Mouse (Mus musculus) forebrain, embryonic 11.5 days (tissue): ENCODE data around the gene Scg3. TPM values are rescaled to one million over a fixed set of nuclear protein-coding genes. Genes with fewer than 3 reads are reported as not detected.
"Not testable (repeated sequence)": the region's sequence is repeated elsewhere in the genome, so short reads cannot be mapped to it uniquely, and the experiment has no call there.

Experiments
- ATAC-seq: fragments of 200-750 bp; cut with Nextera tagmentation; replicated peaks from 2 replicates; pipeline ENCODE4 v1.8.0; 2017; ENCODE audit warnings: moderate TSS enrichment; ENCODE audit not compliant: low FRiP score
- DNase-seq: peaks from one replicate; pipeline ENCODE4 v3.0.0-alpha.2; 2017; ENCODE audit warnings: low spot score
- H3K27ac ChIP-seq: fragments of 300-500 bp; sonication (generic); 2 replicates; pipeline ENCODE4 v1.5.1; 2014; ENCODE audit warnings: low read depth, low read length
- H3K27me3 ChIP-seq: fragments of 300-500 bp; sonication (generic); 2 replicates; pipeline ENCODE4 v1.6.1; 2014; ENCODE audit warnings: mild to moderate bottlenecking, low read length, mixed read lengths; ENCODE audit not compliant: control insufficient read depth, insufficient read depth
- H3K36me3 ChIP-seq: fragments of 300-500 bp; sonication (generic); 2 replicates; pipeline ENCODE4 v1.6.1; 2014; ENCODE audit warnings: mild to moderate bottlenecking, low read length, moderate library complexity, mixed read lengths; ENCODE audit not compliant: control insufficient read depth, insufficient read depth
- H3K4me1 ChIP-seq: fragments of 300-500 bp; sonication (generic); replicated peaks from 2 replicates; pipeline ENCODE4 v1.6.1; 2014; ENCODE audit warnings: low read length, mixed read lengths; ENCODE audit not compliant: control insufficient read depth, insufficient read depth
- H3K4me2 ChIP-seq: fragments of 300-500 bp; sonication (generic); 2 replicates; pipeline ENCODE4 v1.6.1; 2014; ENCODE audit warnings: low read depth, mild to moderate bottlenecking, low read length, moderate library complexity, mixed read lengths; ENCODE audit not compliant: severe bottlenecking
- H3K4me3 ChIP-seq: fragments of 300-500 bp; sonication (generic); 2 replicates; pipeline ENCODE4 v1.5.1; 2014; ENCODE audit warnings: low read depth, low read length
- H3K9ac ChIP-seq: fragments of 300-500 bp; sonication (generic); 2 replicates; pipeline ENCODE4 v1.6.1; 2014; ENCODE audit warnings: low read length
- H3K9me3 ChIP-seq: fragments of 300-500 bp; sonication (generic); 2 replicates; pipeline ENCODE4 v1.6.1; 2016; ENCODE audit warnings: low read length, mixed read lengths; ENCODE audit not compliant: control insufficient read depth
- WGBS: fragments of 180-500 bp; shearing (Covaris S2); extraction: QIAGEN DNeasy Blood & Tissue Kit; methylation state at CpG from one replicate; pipeline ENCODE4 v1.1.7; 2014; 5-methylcytosine and 5-hydroxymethylcytosine counted together
- polyA plus RNA-seq: library from polyadenylated mRNA; unstranded; fragments of >200 nt; fragmentation: Nextera tagmentation; extraction: Ambion mirVana; gene quantifications from 2 replicates; pipeline ENCODE4 v1.2.1, GENCODE M21; 2014

Gene Scg3
- polyA plus RNA-seq, 1 experiment from 2014 or later: 41.4 TPM

DNA sequence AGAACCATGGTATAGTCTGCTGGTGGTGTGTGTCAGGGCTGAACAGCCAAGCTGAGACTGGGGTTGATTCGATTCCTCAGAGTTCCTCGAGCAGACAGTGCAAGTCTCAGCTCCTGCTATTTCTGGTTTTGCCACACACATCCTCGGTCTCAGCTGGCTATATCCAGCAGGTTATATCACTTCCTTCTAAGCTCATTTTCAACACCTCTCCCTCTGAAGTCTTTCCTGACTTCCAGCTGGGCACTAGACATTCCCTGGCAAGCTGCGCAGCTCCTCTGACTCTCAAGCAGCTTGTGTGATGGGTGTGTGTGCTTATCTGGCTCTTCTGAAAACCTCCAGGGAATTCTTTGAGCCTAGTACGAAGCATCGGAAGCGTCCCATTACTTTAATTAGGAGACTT is 7.6 kb downstream of the Scg3 start:
- H3K27ac ChIP-seq: no peak overlapping the region
- ATAC-seq (no peak), DNase-seq (no peak)
- no peaks in the 10 kb centered on the region for H3K27me3 ChIP-seq
- no peak overlapping the region for H3K4me2 ChIP-seq
- no peaks in the 10 kb centered on the region for H3K4me1 ChIP-seq
- no peak overlapping the region for H3K4me3 ChIP-seq
- no peaks in the 10 kb centered on the region; the same call in 1 of the 2 replicates for H3K36me3 ChIP-seq
- no peak overlapping the region for H3K9ac ChIP-seq
- H3K9me3 ChIP-seq: no peaks in the 10 kb centered on the region
- WGBS: 85% methylated on average over 7 of the region's 7 CpGs

DNA sequence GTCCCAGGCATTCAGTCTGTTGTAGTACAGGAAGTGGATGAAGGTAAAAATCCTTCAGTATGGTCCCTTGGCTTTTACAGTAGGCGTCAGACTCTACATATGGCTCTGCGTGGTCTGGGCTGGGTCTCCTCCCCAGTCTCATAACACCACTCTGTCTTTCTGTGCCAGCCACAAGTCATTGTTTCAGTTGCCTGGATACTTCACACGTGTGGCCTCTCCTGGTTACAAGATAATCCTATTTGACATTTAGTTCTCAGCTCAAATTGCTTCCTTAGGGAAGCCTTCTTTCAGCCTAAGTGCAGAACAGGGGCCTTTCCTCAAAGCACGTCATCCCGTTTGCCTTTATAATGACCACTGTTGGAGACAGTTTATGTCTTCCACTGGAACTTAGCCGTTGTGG is 11.1 kb downstream of the Scg3 start:
- Histone ChIP-seq H3K27me3 (no peaks in the 10 kb centered on the region), H3K9ac (no peak overlapping the region), H3K4me1 (no peaks in the 10 kb centered on the region), H3K27ac (no peak overlapping the region), H3K4me2 (no peak overlapping the region), H3K9me3 (no peaks in the 10 kb centered on the region), H3K36me3 (no peaks in the 10 kb centered on the region; the same call in 1 of the 2 replicates), H3K4me3 (no peak overlapping the region)
- DNase-seq: no peak
- WGBS: 67% methylated on average over 6 of the region's 6 CpGs
- ATAC-seq: no peak

DNA sequence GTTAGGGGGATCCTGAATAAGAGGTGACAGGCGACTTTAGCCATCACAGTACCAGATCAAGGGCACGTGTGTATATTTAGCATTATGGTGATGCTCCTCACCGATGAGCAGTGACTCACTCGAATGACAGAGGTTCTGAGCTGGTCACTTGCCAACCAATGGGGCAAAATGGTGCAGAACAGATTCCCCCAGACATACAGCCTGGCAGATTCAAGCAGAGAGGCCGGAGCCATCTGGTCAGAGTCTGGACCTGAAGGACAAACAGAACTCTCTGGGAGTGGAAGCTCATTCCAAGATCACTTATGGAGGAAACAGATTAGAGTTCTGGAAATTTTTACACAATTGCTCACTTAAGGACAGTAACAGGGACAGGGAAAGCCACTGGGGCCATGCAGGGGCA is 17.2 kb downstream of the Scg3 start:
- DNase-seq (no peak), ATAC-seq (no peak)
- Histone ChIP-seq H3K27ac (no peak overlapping the region), H3K4me1 (no peaks in the 10 kb centered on the region), H3K9ac (no peak overlapping the region), H3K36me3 (no peaks in the 10 kb centered on the region), H3K4me2 (no peak overlapping the region), H3K27me3 (no peaks in the 10 kb centered on the region), H3K4me3 (no peak overlapping the region), H3K9me3 (no peaks in the 10 kb centered on the region)
- WGBS: 77% methylated on average over 5 of the region's 5 CpGs

DNA sequence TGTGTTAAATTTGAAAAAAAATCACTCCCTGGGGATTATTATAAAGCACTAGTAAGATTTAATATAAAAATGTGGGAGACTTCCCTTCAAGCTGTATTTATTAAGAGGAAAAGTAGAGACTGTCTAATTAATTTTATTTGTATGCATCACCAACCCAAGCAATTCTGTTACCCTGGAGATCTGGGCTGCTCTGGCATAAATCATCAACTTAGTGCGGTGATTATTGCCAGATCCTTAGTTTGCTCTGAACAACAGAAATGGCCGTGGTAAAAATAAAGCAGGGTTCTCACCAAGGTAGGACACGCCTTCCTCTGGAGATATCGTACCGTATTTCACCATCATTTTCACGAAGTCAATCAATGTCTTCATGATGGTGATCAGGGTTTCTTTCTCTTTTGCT is 18.5 kb downstream of the Scg3 start:
- no peak overlapping the region for H3K9ac ChIP-seq
- no peaks in the 10 kb centered on the region for H3K9me3 ChIP-seq
- DNase-seq: no peak
- H3K4me1 ChIP-seq: no peaks in the 10 kb centered on the region
- 93% methylated on average over 6 of the region's 6 CpGs for WGBS
- H3K27me3 ChIP-seq: no peaks in the 10 kb centered on the region
- H3K4me3 ChIP-seq: no peak overlapping the region
- no peaks in the 10 kb centered on the region for H3K36me3 ChIP-seq
- no peak overlapping the region for H3K4me2 ChIP-seq
- no peak for ATAC-seq
- no peak overlapping the region for H3K27ac ChIP-seq

DNA sequence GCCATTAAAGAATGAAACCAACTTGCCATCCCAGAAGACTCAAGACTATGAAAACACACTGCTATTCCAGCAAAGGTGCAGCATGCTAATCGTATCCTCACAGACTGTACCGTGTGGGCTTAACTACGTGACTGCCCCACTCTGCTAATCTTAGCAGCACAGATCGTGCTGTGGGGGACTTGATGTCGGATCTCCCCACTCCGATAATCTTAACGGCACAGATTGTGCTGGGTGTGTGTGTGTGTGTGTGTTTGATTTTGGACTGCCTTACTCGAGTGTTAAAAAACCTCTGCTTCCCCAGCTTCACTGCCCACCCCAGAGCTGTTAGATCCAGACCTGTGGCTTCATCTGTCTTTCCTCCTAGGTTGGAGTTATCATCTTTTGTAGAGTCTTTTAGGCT is 22.9 kb downstream of the Scg3 start:
- no peak overlapping the region for H3K4me2 ChIP-seq
- WGBS: 92% methylated on average over 8 of the region's 8 CpGs
- ATAC-seq (no peak), DNase-seq (no peak)
- no peaks in the 10 kb centered on the region for H3K4me1 ChIP-seq
- no peaks in the 10 kb centered on the region for H3K9me3 ChIP-seq
- no peaks in the 10 kb centered on the region for H3K36me3 ChIP-seq
- no peak overlapping the region for H3K4me3 ChIP-seq
- no peak overlapping the region for H3K27ac ChIP-seq
- no peaks in the 10 kb centered on the region for H3K27me3 ChIP-seq
- H3K9ac ChIP-seq: no peak overlapping the region

DNA sequence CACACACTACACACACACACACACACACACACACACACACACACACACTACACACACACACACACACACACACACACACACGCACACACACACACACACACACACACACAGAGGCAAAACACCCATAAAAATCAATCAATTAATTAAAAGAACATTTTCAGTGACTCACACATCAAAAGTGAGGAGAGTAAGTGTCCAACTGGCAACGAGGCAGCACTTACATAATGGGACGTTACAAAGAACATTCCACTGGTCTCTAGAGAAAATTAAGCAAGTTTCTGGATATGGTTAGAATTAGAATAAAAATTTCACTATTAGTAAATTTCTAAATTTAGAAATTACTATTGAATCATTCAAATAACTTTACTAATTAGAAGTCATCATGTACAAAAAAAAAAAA is 27.4 kb downstream of the Scg3 start:
- whole genome bisulfite sequencing: 83% methylated on average over 3 of the region's 3 CpGs
- not testable (repeated sequence) for H3K4me2 ChIP-seq, H3K36me3 ChIP-seq, DNase-seq, H3K9me3 ChIP-seq, ATAC-seq, H3K27ac ChIP-seq, H3K4me1 ChIP-seq, H3K27me3 ChIP-seq, H3K4me3 ChIP-seq, H3K9ac ChIP-seq

DNA sequence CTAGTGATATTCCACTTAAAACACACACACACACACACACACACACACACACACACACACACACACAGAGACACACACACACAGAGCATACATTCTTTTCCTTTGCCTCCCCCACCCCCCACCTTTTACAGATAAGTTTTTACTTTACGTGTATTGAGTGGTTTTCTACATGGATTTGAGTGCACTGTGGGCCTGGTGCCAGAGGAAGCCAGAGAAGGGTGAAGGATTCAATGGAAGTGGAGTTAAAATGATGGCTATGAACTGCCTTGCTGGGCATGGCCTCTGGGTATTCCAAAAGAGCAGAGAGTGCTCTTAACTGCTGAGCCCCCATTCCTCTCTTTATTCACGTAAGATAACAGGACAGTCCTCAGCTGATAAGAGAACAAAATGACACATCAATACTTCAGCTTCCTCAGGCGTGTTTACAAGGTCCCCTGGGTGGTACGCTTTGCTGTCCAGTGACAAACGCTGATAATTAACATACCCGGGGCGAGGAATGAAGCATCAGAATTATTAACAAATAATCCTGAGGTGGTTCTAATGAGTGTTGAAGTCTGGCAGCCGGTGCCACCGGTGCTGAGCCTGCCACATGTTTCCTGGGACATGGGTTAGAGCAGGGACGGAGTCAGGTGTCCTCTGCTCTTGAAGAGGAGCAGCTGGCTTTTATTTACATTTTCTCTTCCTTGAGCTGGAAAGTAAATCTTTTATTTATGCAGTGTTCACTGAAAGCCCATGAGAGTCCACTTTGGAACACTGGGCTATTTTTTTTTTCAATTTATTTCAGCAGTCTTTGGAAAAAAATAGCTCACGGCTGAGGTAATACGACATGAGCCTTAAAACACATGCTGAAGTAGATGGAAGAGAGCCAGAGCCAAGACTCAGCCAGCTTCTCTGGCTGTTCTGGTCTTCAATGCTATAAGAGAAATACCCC is 29.6 kb downstream of the Scg3 start:
- Histone ChIP-seq H3K27ac (no peak overlapping the region), H3K9me3 (no peaks in the 10 kb centered on the region), H3K36me3 (no peaks in the 10 kb centered on the region), H3K27me3 (no peaks in the 10 kb centered on the region), H3K4me1 (no peaks in the 10 kb centered on the region), H3K9ac (no peak overlapping the region), H3K4me2 (no peak overlapping the region), H3K4me3 (no peak overlapping the region)
- DNase-seq (no peak), ATAC-seq (no peak)
- WGBS: 84% methylated on average over 12 of the region's 12 CpGs

DNA sequence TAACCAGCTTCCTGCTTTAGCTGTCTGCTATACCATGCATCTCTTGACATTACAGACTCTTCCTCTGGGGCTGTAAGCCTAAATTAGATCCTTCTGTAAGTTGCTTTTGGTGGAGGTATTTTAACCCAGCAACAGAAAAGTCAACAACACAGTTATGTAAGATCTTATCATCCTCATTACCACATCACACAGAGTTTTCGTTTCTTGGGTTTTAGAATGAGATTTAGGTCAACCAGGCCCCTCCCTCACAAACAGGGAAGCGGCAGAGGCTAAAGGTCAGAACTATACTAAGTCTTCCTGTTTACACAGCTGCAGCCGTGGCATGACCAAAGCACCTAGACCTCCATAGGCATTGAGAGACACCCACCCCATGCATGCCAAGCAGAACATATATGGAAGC is 38.5 kb downstream of the Scg3 start:
- H3K4me2 ChIP-seq: no peak overlapping the region
- ATAC-seq: no peak
- H3K27me3 ChIP-seq: no peaks in the 10 kb centered on the region
- WGBS: 66% methylated on average over 3 of the region's 3 CpGs
- no peak overlapping the region for H3K9ac ChIP-seq
- no peaks in the 10 kb centered on the region for H3K9me3 ChIP-seq
- H3K27ac ChIP-seq: no peak overlapping the region
- DNase-seq: no peak
- H3K4me1 ChIP-seq: no peaks in the 10 kb centered on the region
- no peaks in the 10 kb centered on the region; the same call in 1 of the 2 replicates for H3K36me3 ChIP-seq
- no peak overlapping the region for H3K4me3 ChIP-seq

DNA sequence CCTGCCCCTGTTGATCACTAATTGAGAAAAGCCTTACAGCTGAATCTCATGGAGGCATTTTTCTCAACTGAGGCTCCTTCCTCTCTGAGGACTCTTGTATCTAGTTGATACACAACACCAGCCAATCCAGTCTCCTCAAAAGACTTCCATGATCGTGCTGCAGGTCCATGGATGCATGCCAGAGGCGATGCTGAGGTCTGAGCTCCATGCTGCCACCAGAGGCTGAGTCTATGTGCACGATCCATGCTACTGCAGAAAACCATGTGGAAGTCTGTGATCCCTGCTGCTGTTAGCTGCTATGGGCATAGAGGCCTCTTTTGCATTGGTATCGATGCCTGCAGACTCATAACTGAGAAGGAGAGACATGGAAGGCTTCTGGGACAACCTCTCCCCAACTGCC is 49.6 kb downstream of the Scg3 start:
- no peak overlapping the region for H3K27ac ChIP-seq
- H3K4me1 ChIP-seq: no peaks in the 10 kb centered on the region
- DNase-seq: no peak
- H3K9me3 ChIP-seq: no peaks in the 10 kb centered on the region
- ATAC-seq: no peak
- H3K4me2 ChIP-seq: no peak overlapping the region
- H3K9ac ChIP-seq: no peak overlapping the region
- H3K4me3 ChIP-seq: no peak overlapping the region
- WGBS: 89% methylated on average over 4 of the region's 4 CpGs
- no peaks in the 10 kb centered on the region for H3K27me3 ChIP-seq
- no peaks in the 10 kb centered on the region for H3K36me3 ChIP-seq
